Mouse (Mus musculus) heart, postnatal 10 days (tissue): ENCODE measurements around the gene Setd6. TPM values are rescaled to one million over a fixed set of nuclear protein-coding genes. Genes with fewer than 3 reads are reported as not detected.

Source experiments
- microRNA-seq, 2 experiments: library from miRNA; unstranded; fragments of <30 nt; microRNA quantifications; one replicate each; pipeline ENCODE4 v1.2.0; 2022
- total RNA-seq, 2 experiments: library from RNA; stranded (reverse); gene quantifications; 2 replicates each; pipeline ENCODE4 v1.2.3; 2021

The Setd6 gene
- total RNA-seq, 2 experiments from 2014 or later = 10.2 to 12.5 TPM

Small RNAs within 50 kb of the gene (microRNA-seq; reads per million reads assigned to microRNA genes)
- 1.7 to 3.1 reads per million in 2 experiments for gene Mir7073

Other genes starting within 250 kb of the Setd6 start
- 10 to 100 TPM; 44.3 to 44.7 TPM for gene Csnk2a2, start 225.8 kb upstream of the Setd6 start, total RNA-seq
- under 1 TPM in 1 of 2 experiments, not detected in 1; 0.32 TPM for gene Ccdc113, start 181.8 kb upstream of the Setd6 start, total RNA-seq
- gene Prss54, start 139.5 kb upstream of the Setd6 start, total RNA-seq = not detected
- 1 to 10 TPM; 1.9 to 2.8 TPM for gene Gins3, start 82.4 kb upstream of the Setd6 start, total RNA-seq
- 100 to 1,000 TPM; 319 to 334 TPM for gene Ndrg4, start 38.9 kb upstream of the Setd6 start, total RNA-seq
- 100 to 1,000 TPM; 156 to 158 TPM for gene Cnot1, start 91.6 kb downstream of the Setd6 start, total RNA-seq
- gene Sap18b, start 109.5 kb downstream of the Setd6 start, total RNA-seq = 100 to 1,000 TPM in 1 of 2 experiments, 10 to 100 TPM in 1; 97.5 to 101 TPM
- gene Slc38a7, start 137.7 kb downstream of the Setd6 start, total RNA-seq = 10 to 100 TPM in 1 of 2 experiments, 1 to 10 TPM in 1; 9.9 to 11.5 TPM
- 100 to 1,000 TPM; 638 to 661 TPM for gene Got2, start 172.7 kb downstream of the Setd6 start, total RNA-seq